Mouse (Mus musculus): ENCODE data around the gene Cpn2. TPM values are rescaled to one million over a fixed set of nuclear protein-coding genes. Genes with fewer than 3 reads are reported as not detected.

Gene Cpn2
- polyA plus RNA-seq, 1 experiment from 2014 or later: not detected

DNA sequence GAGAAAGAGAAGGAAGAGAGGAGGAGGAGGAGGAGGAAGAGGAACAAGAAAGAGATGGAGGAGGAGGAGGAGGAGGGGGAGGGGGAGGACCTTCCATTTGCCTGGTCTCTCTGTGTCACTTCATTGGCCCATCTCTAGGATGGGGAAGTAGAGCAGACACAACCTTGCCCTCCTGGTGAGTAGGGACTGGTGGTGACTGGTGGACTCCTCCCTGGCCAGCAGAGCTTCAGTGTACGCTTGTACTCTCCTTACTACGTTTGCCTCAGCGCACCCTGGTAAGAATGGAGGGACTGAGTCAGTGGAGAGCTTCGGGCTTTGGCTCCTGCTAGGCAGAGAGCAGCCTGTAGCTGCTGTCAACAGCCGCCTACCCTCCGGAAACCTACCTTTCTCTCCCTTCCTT is 35.4 kb upstream of the Cpn2 start:
- H3K4me3 ChIP-seq: no peak overlapping the region
- no peak overlapping the region for H3K4me2 ChIP-seq
- no peak overlapping the region for H3K9ac ChIP-seq
- no peak for ATAC-seq (replicated peaks; ENCODE audit: insufficient number of reproducible peaks, insufficient read depth, low FRiP score, low read depth)
- no peaks in the 10 kb centered on the region for H3K4me1 ChIP-seq (replicated peaks)
- 86% methylated on average over 6 of the region's 6 CpGs for WGBS
- H3K9me3 ChIP-seq (replicated peaks): no peaks in the 10 kb centered on the region
- peaks cover 55% of the 10 kb centered on the region for H3K27me3 ChIP-seq
- no peaks in the 10 kb centered on the region for H3K36me3 ChIP-seq
- no peak overlapping the region for H3K27ac ChIP-seq

DNA sequence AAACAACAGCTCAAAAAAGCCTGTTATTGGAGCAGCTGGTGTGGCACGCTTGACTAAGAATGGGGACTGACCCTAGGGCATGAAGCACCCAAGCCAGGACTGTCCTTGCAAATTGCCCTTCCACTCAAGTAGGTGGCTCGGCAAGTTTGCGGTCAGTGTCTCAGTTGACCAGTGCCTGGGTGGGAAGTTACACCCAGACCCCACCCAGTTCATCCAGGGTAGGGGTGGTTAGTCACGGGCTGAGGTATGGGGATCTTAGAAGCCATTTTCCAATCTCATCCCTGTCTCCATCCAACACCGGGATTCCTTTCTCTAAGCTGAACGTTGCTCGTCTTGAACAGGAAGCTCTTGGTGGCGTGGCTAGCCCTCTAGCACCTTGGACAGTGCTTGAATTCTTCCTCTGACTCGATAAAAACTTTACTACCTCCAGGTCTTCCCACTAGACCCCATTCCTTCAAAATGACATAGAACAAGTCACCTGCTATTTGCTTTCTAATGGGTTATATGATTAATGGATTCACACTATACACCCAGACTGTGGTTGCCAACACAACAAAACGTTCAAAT is 32.5 kb upstream of the Cpn2 start:
- Histone ChIP-seq H3K4me2 (no peak overlapping the region), H3K9ac (no peak overlapping the region), H3K4me1 (replicated peaks) (no peaks in the 10 kb centered on the region), H3K27me3 (peaks cover 34% of the 10 kb centered on the region), H3K27ac (no peak overlapping the region), H3K4me3 (no peak overlapping the region), H3K36me3 (no peaks in the 10 kb centered on the region), H3K9me3 (replicated peaks) (no peaks in the 10 kb centered on the region)
- no peak for ATAC-seq (replicated peaks; ENCODE audit: insufficient number of reproducible peaks, insufficient read depth, low FRiP score, low read depth)
- 55% methylated on average over 10 of the region's 10 CpGs for WGBS

GRCm38 (mm10) chr16:30297450-30297849 is 30.2 kb upstream of the Cpn2 start:
- Histone ChIP-seq H3K36me3 (no peaks in the 10 kb centered on the region), H3K9me3 (replicated peaks) (no peaks in the 10 kb centered on the region), H3K27me3 (peaks cover 22% of the 10 kb centered on the region), H3K27ac (no peak overlapping the region), H3K4me2 (no peak overlapping the region), H3K4me3 (no peak overlapping the region), H3K4me1 (replicated peaks) (no peaks in the 10 kb centered on the region), H3K9ac (no peak overlapping the region)
- ATAC-seq (replicated peaks; ENCODE audit: insufficient number of reproducible peaks, insufficient read depth, low FRiP score, low read depth): no peak
- 78% methylated on average over 7 of the region's 7 CpGs for WGBS

DNA sequence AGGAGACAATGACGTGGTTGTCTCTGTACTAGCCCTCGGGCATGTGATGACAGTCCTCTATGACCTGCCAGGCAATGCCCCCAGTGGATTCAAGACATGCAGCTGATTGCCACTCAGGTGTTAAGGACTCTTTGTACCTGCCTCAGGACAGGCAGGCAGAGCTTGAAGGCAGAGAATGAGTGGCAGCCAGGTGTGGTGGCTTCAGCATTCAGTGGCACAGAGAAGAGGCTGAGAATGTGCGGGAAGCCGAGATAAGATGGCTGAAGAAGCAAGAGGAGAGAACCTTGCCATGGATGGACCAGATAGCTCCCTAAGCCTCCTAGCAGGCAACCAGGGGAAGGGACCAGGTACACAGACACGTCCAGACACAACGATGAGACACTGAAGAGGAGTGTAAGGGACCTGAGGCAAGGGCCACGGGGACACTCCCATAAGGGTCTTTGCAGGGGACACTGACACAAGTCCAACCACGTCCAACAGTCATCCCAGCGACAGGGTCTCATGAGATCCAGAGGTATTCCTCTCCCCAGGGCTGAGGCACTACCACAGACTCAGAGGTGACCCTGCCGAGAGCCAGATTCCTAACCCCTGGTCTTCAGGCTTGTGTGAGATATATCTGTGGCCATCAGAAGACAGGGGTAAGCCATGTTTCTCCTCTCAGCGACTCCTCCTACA is 29.4 kb upstream of the Cpn2 start:
- no peak overlapping the region for H3K27ac ChIP-seq
- no peak overlapping the region for H3K9ac ChIP-seq
- H3K4me3 ChIP-seq: no peak overlapping the region
- no peaks in the 10 kb centered on the region for H3K4me1 ChIP-seq (replicated peaks)
- H3K36me3 ChIP-seq: no peaks in the 10 kb centered on the region
- H3K4me2 ChIP-seq: no peak overlapping the region
- WGBS: 79% methylated on average over 11 of the region's 11 CpGs
- H3K9me3 ChIP-seq (replicated peaks): no peaks in the 10 kb centered on the region
- H3K27me3 ChIP-seq: peaks cover 18% of the 10 kb centered on the region
- no peak for ATAC-seq (replicated peaks; ENCODE audit: insufficient number of reproducible peaks, insufficient read depth, low FRiP score, low read depth)

GRCm38 (mm10) chr16:30295106-30295505 is 27.8 kb upstream of the Cpn2 start:
- no peak overlapping the region for H3K4me2 ChIP-seq
- H3K27me3 ChIP-seq: peaks cover 9% of the 10 kb centered on the region
- H3K9ac ChIP-seq: no peak overlapping the region
- no peaks in the 10 kb centered on the region for H3K36me3 ChIP-seq
- no peak overlapping the region for H3K27ac ChIP-seq
- H3K4me3 ChIP-seq: no peak overlapping the region
- ATAC-seq (replicated peaks; ENCODE audit: insufficient number of reproducible peaks, insufficient read depth, low FRiP score, low read depth): no peak
- 85% methylated on average over 7 of the region's 7 CpGs for WGBS
- H3K4me1 ChIP-seq (replicated peaks): no peaks in the 10 kb centered on the region
- no peaks in the 10 kb centered on the region for H3K9me3 ChIP-seq (replicated peaks)

GRCm38 (mm10) chr16:30290436-30290835 is 23.1 kb upstream of the Cpn2 start:
- H3K4me1 ChIP-seq (replicated peaks): no peaks in the 10 kb centered on the region
- WGBS: 62% methylated on average over 6 of the region's 6 CpGs
- ATAC-seq (replicated peaks; ENCODE audit: insufficient number of reproducible peaks, insufficient read depth, low FRiP score, low read depth): no peak
- H3K36me3 ChIP-seq: no peaks in the 10 kb centered on the region
- H3K9ac ChIP-seq: no peak overlapping the region
- peaks cover 18% of the 10 kb centered on the region for H3K27me3 ChIP-seq
- no peak overlapping the region for H3K4me2 ChIP-seq
- no peak overlapping the region for H3K27ac ChIP-seq
- H3K9me3 ChIP-seq (replicated peaks): no peaks in the 10 kb centered on the region
- no peak overlapping the region for H3K4me3 ChIP-seq

DNA sequence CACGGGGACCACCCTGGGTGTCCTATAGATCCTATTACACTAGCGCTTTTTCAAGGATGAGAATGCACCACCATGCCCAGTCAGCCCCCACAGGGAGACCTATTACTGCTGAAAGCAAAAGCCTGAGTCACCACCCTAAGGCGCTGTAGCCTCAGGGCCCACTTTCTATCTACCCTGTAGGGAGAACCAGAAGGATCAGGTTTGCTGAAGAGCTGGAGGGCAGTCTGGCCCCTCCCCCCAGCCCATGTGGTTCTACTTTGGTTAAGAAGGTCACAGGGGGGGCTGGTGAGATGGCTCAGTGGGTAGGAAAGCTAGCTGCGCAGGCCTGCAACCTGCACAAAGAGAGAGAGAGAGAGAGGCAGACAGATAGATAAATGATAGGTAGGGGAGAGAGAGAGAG is 18.4 kb upstream of the Cpn2 start:
- peaks cover 61% of the 10 kb centered on the region for H3K27me3 ChIP-seq

DNA sequence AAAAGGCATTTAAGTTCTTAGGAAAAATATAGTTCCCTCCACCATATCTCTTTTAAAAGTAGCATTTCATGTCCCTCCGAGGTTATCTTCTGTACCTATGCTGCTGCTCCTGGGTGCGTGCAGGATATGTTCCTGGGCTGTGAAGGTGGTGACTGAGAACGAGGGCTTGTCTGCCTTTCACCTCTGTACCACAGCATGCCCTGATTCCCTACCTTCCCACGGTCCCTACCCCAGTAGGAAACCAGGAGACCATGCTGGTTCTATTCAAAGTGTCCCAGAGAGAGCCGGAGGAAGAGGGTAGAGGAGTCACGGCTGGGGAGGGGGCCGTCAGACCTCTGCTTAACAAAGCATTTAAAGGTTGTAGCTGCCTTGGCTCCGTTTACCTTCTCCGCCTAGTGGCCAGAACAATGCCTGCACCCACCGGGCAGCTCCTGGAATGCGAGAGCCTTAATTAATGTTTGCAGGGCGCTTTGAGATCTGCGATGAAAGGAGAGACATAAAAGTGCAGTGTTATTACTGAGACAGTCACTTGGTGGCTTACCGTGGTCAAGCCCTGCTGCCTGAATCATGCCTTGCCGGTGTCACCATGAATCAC is 16.5 kb upstream of the Cpn2 start:
- Histone ChIP-seq H3K27me3 (peaks cover 61% of the 10 kb centered on the region), H3K36me3 (no peaks in the 10 kb centered on the region), H3K27ac (no peak overlapping the region), H3K4me2 (peak overlapping the region; percentile 53), H3K4me3 (peak overlapping the region; percentile 28), H3K9me3 (replicated peaks) (no peaks in the 10 kb centered on the region), H3K9ac (no peak overlapping the region), H3K4me1 (replicated peaks) (peaks cover 18% of the 10 kb centered on the region)
- ATAC-seq (replicated peaks; ENCODE audit: insufficient number of reproducible peaks, insufficient read depth, low FRiP score, low read depth): no peak
- 2% methylated on average over 15 of the region's 15 CpGs for WGBS

More for the DNA sequence above, 18.4 kb upstream of the Cpn2 start:
- 57% methylated on average over 4 of the region's 4 CpGs for WGBS
- ATAC-seq (replicated peaks; ENCODE audit: insufficient number of reproducible peaks, insufficient read depth, low FRiP score, low read depth): no peak
- H3K4me1 ChIP-seq (replicated peaks): peaks cover 15% of the 10 kb centered on the region
- H3K4me3 ChIP-seq: no peak overlapping the region
- no peak overlapping the region for H3K9ac ChIP-seq
- H3K36me3 ChIP-seq: no peaks in the 10 kb centered on the region
- H3K9me3 ChIP-seq (replicated peaks): no peaks in the 10 kb centered on the region
- no peak overlapping the region for H3K4me2 ChIP-seq
- H3K27ac ChIP-seq: no peak overlapping the region

DNA sequence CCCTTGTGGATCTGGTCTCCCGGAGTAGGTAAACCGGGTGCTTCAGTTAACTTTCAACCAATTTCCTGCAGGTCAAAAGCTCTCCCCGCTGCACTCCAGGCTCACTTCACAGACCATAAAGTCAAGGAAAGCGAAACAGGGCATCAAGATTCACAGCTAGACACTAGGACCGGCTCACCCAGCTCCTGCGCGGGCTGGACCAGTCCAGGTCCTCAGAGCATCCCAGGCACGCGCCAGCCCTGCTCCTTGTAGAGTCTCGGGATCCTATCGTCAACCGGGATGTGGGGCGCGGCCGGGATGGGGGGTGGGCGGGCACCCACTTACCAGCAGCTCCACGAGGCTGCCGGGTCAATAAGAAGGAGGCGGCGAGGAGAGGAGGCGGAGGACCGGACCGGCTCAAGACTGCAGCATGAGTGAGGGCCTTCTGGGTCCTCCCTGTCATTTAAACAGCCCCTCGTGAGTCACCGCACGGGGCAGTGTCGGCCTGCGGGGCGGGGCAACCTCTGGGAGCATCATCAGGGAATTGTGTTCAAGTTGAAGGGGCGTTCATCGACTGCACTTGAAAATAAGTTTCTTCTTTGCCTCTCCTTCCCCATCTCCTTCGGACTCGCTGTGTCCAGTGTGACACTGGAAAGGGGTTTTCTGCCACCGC is 15.7 kb upstream of the Cpn2 start, which contains the start of gene Lrrc15:
Gene Lrrc15, minus strand, starts transcription at position 413 of the 652 bp plus-strand sequence.
- Histone ChIP-seq H3K9me3 (replicated peaks) (no peaks in the 10 kb centered on the region), H3K4me3 (peak within 1 kb of the TSS; percentile 39), H3K27ac (no peak within 1 kb of the TSS), H3K27me3 (peaks cover 54% of the 10 kb centered on the region), H3K9ac (no peak within 1 kb of the TSS), H3K4me1 (replicated peaks) (peaks cover 18% of the 10 kb centered on the region), H3K4me2 (peak within 1 kb of the TSS; percentile 62), H3K36me3 (no peaks in the 10 kb centered on the region)
- no peak for ATAC-seq (replicated peaks; ENCODE audit: insufficient number of reproducible peaks, insufficient read depth, low FRiP score, low read depth)
- 9% methylated on average over 34 of the region's 34 CpGs for WGBS

DNA sequence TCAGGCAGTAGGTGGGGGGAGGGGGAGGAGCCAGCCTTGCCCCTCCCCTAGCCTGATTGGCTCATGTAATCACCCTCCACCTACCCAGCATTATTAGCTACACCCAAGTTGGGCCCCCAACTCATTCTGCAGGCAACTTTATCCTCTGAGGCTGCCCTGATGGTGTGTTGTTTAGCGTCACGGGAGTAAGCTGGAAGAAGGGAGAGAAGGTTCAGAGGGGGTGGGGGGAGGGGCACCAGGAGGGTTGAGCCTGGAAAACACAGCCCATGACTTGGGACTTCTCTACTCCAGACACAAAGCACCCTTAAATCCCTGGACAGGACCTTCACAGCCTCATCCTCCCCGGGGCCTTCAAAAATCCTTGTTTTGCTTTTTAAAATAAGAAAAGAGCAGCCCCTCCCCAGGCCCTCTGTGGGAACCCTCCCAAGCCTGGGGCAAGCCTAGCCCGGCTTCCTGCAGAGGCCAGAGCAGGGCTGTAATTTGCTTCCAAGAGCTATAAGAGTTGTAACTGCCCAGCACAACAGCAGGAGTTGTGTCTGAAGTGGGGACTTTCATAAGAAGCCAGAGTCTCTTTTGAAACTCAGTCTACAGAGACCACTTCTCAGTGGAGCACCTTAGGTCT is 13.5 kb upstream of the Cpn2 start:
- WGBS: 24% methylated on average over 4 of the region's 4 CpGs
- ATAC-seq (replicated peaks; ENCODE audit: insufficient number of reproducible peaks, insufficient read depth, low FRiP score, low read depth): no peak; the same call in 1 of the 2 replicates
- Histone ChIP-seq H3K27ac (no peak overlapping the region), H3K4me1 (replicated peaks) (peaks cover 20% of the 10 kb centered on the region), H3K9ac (no peak overlapping the region), H3K4me2 (no peak overlapping the region), H3K4me3 (no peak overlapping the region), H3K27me3 (peaks cover 46% of the 10 kb centered on the region), H3K36me3 (no peaks in the 10 kb centered on the region), H3K9me3 (replicated peaks) (no peaks in the 10 kb centered on the region)

DNA sequence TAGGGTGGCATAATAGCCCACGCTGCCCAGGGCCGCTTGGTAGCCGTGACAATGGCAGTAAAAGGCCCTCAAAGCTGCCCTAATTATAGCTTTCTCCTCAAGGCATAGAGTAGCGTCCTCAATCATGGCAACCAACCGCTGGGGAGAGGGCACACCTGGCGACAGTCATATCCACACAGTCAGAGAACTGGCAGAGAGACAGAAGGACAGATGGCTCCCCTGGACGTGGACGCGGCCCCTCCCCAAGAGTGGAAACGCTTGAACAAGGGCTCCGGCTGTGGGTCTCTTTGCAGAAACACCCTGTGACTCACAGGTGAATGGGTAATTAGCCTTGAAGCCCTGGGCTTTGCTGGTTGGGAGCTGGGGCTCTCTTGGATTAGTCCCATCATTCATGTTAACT is 11.1 kb upstream of the Cpn2 start:
- WGBS: 77% methylated on average over 11 of the region's 11 CpGs
- no peak overlapping the region for H3K4me2 ChIP-seq
- H3K4me1 ChIP-seq (replicated peaks): peaks cover 18% of the 10 kb centered on the region
- H3K9me3 ChIP-seq (replicated peaks): no peaks in the 10 kb centered on the region
- no peak overlapping the region for H3K4me3 ChIP-seq
- H3K36me3 ChIP-seq: no peaks in the 10 kb centered on the region
- no peak overlapping the region for H3K9ac ChIP-seq
- no peak overlapping the region for H3K27ac ChIP-seq
- no peak for ATAC-seq (replicated peaks; ENCODE audit: insufficient number of reproducible peaks, insufficient read depth, low FRiP score, low read depth)
- peaks cover 23% of the 10 kb centered on the region for H3K27me3 ChIP-seq
